Mouse (Mus musculus) retina, adult 2 months (tissue): ENCODE data around the gene Rbm17.
"Not testable (repeated sequence)": the region's sequence is repeated elsewhere in the genome, so short reads cannot be mapped to it uniquely, and the experiment has no call there.

ENCODE experiments used
- DNase-seq: peaks from one replicate; pipeline ENCODE4 v3.0.0-alpha.2; 2012; ENCODE audit warnings: low read depth, low spot score

The Rbm17 gene

DNA sequence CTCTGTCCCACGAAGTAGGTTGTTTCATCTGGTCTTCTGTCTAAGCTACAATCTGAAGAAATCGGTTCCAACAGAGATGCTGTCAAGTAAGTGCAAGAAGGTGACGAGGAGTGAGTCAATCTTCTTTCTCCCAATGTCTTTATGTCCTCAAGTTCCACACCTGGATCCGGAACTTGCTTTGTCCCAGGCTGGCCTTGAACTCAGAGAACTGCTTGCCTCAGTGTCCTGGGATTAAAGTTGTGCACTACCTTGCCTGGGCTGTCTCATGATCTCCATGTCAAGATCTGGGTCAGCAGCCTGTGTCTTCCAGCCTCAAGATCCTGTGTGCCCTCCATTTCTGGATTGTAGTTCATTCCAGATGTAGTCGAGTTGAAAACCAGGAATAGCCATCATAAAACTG, at the start of gene Rbm17:
Gene Rbm17 (minus strand): TSS at position 101 of the 400 bp plus-strand sequence.
- DNase-seq, result no peak

DNA sequence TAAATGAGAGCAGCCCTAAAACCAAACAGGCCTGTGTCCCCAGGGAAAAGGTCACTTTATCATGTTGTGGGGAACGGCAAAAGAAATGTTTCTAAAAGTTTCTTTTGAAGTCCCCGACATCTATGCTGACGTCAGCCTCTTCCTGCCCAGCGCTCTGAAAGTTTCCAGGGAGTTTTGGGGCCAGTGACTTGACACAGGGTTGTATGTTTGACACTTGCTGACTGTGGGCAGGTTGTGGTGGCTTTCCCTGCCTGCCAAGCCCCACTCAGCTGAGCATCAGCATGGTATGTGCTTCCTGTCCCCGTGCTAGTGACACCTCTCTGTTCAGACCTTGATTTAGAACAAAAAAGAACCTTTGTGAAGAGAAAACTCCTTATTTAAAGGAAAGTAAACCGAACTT, 49.4 kb upstream of the Rbm17 start:
- no peak for DNase-seq

DNA sequence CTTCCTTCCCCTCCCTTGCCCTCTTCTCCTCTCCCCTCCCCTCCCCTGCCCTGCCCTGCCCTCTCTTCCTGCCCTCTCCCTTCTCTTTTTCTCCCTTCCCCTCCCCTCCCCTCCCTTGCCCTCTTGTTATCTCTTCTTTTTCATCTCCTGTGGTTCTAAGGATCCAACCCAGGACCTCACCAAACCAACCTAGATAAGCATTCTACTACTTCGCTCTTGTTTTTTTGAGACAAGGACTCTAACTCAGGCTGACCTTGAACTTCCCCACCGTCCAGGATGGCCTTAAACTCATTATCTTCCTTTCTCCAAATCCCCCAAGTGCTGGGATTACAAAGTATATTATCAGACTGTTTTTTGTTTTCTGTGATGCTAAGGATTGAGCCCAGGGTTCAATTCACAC, 48.8 kb upstream of the Rbm17 start:
- no peak for DNase-seq

DNA sequence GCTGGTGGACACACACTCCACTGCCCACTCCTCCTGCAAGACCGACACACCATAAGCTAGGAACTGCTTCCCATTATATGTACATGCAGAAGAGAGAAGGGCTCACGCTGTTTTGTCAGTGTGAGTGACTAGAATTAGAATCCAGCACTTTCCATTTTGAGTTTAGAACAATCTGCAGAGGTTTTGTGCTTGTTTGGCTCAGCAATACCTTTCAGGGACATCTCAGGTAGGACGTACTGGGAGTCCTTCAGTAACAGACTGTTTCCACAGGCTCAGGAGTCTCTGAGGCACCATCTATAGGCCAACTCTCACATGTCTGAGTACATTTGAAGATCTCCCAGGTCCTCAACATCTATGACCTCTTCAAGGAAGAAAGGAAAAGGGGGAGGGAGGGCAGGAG, 48.2 kb upstream of the Rbm17 start:
- no peak for DNase-seq

GRCm38 (mm10) chr2:11651476-11651875, 47.5 kb upstream of the Rbm17 start:
- no peak for DNase-seq

GRCm38 (mm10) chr2:11645297-11645696, 41.3 kb upstream of the Rbm17 start:
- no peak for DNase-seq

GRCm38 (mm10) chr2:11644057-11644456, 40.1 kb upstream of the Rbm17 start:
- DNase-seq, result no peak

- DNase-seq, result no peak
Observed at GRCm38 (mm10) chr2:11642451-11642941, 38.5 kb upstream of the Rbm17 start, which contains the start of gene Il2ra. TSS of gene Il2ra (plus strand) at chr2:11642807.

DNA sequence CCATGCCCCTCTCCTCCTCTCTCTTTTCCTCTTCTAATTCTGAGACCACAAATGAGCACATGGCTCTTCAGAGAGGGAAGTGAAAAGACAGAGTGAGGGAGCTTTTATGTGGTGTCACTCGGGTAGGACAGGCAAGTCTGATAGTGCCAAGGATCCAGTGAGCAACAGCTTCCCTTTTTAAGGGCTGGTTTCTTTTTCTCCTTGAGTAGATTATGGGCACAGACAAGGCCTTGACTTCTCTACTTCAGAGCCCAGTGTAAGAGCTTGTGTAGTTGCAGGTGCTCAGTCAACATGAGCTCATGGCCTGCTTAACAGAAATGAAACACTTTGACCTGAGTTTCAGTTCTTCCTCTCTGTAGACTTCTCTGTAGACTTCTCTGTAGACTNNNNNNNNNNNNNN, 33.2 kb upstream of the Rbm17 start:
- no peak for DNase-seq

- DNase-seq, result no peak
Observed at GRCm38 (mm10) chr2:11636138-11636480, 32.2 kb upstream of the Rbm17 start.

DNA sequence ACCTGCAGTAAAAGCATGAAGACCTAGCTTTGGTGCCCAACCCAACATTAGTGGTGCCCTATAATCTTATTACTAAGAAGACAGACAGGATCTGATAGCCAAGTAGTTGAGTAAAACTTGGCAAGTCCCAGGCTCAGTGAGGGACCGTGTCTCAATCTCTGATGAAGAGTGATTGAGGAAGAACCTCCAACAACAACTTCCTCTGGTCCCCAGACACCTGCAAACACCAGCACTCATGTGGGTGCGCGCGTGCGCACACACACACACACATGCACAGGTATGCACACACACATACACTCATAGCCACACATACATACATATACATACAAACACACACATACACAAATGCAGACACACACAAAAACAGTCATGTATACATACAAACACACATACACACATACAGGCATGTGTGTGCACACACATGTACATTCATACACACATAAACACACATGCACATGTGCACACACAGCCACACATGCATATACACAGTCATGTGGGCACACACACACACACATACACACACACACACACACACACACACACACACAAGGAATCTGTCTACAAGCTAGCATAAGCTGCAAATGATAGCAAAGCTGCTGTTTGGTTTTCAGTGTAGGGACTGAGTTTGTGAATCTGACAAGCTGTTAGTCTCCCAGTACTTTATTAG, 31.7 kb upstream of the Rbm17 start:
- DNase-seq, result no peak

GRCm38 (mm10) chr2:11635035-11635434, 31.1 kb upstream of the Rbm17 start:
- no peak for DNase-seq

- no peak for DNase-seq
Observed at GRCm38 (mm10) chr2:11625890-11626289, 21.9 kb upstream of the Rbm17 start, which contains the start of gene Gm17490. TSS of gene Gm17490 (minus strand) at chr2:11626264.

DNA sequence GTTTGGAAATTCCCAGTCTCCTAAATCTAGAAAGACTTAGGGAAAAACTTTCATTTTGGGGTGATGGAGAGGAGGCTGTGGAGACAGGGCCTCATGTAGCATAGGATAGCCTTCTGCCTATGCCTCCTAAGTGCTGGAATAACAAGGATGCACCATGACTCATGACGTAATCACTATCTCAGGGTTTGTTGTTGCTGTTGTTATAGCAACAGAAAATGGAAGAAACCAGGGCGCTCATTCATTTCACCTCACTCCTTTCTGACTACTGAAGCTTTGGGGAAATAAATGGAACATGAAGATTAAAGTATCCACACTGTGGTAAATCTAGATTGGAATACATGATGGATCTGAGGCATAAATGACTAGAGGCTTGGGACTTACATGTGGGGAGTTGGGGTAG, 19.8 kb upstream of the Rbm17 start:
- DNase-seq, result no peak

DNA sequence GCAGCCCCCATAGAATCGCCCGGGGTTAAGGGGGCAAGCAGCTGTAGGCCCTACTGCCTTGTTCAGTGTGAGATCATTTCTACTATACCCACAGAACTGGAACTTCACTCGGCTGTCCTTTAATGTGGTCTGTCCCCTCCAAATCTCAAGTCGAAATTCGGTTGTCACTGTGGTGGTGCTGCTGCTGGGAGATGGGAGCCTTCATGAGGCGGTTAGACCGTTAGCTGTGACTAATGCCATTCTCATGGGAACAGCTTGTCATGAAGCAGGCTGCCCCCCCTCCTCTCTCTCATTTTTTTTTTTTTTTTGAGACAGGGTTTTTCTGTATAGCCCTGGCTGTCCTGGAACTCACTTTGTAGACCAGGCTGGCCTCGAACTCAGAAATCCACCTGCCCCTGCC, 19.2 kb upstream of the Rbm17 start:
- DNase-seq, result no peak

DNA sequence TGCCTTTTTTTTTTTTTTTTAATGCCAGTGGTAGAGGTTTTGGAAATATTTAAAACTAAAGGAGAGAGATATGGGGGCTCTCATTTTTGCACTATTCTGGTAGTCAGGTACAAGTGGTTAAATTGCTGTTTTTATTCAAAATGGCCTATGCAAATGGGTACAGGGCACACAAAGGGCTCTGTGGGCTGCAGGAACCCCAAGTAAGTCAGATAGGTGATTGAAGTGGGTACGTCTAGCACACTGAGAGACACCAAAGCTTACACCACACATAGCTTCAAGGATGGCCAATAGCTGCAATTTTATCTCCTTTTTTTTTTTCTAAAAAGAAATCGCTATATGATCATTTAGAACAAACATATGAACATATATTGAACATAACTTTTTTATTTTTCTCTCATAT, 15.6 kb upstream of the Rbm17 start:
- DNase-seq, result no peak

GRCm38 (mm10) chr2:11616846-11617245, 12.9 kb upstream of the Rbm17 start:
- no peak for DNase-seq

DNA sequence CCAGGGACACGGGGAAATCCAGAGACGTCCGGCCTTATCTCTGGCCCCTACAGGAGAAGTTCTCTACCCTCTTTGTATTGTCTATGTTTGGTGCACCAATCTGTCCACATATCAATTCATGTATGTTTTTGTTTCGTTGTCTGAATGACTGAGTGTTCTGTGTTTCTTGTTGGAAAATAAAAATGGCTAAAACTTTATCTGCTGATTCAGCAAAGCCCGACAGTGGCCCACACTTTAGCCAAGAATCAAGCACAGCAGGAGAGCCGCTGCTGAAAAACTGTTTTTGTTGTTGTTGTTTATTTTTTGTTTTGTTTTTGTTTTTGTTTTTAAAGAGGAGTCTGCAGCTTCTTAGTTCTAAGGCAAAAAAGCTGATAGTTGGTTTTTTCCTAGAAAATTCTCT, 9.0 kb upstream of the Rbm17 start:
- not testable (repeated sequence) for DNase-seq

GRCm38 (mm10) chr2:11606718-11607117, 2.8 kb upstream of the Rbm17 start:
- DNase-seq, result not testable (repeated sequence)

DNA sequence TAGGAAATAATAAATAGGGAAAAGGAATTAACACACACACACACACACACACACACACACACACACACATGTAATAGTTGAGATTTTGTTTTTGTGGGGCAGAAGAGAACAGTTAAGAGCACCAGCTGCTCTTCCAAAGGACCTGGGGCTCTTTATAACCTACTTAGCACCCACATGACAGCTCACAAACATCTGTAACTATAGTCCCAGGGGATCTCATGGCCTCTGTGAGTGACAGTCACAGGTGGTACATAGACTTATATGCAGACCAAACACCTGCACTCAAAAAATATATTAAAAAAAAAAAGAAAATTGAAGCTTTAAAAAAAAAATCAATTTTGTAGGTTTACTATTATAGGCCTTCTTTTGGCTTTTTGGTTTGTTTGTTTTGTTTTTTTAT, 958 bp upstream of the Rbm17 start:
- DNase-seq, result no peak

- peak; percentile 91 for DNase-seq
Observed at GRCm38 (mm10) chr2:11602506-11603489, 1.2 kb downstream of the Rbm17 start.

- no peak for DNase-seq
Observed at GRCm38 (mm10) chr2:11601795-11602194, 2.2 kb downstream of the Rbm17 start.

DNA sequence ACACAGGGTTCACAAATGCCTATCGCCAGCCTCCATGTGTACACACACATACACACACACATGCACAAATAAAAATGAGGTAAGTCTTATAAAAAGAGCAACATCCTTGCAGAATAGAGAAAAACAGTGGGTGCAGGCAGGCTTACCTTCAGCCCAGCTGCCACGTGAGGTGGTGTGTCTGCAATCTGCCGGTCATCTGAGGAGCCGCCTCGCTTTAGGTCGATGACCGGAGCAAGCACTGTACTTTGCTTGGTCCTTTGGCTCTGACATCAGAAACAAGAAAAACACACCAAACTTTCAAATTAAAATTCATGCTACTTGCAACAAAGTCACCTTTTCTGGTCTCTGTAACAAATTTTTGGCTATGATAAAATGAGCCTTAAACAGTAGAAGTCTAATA, 6.0 kb downstream of the Rbm17 start:
- DNase-seq, result no peak
